ENCODE assay signal across 12 mouse cellular contexts in genomic region chr10:76809916-76810660, GRCm38 (mm10).
DNase-seq lines count a peak whose midpoint lies in the region; ATAC-seq and TF ChIP-seq lines count a peak whose summit lies in the region.
"Had no signal": no experiment of that assay in that cellular context is flagged by ENCODE, and none has a peak within 500 bp of the region (broad histone marks: within the 10 kb centered on the region; RNA-seq: fewer than 3 reads in every experiment).

No protein-coding gene starts in this region.

- no peaks in the 10 kb centered on the region for H3K36me3 ChIP-seq in hindbrain, embryonic 12.5 days
- no peaks in the 10 kb centered on the region for H3K36me3 ChIP-seq in midbrain, postnatal 0 days (ENCODE audit: insufficient read depth, low read length)

- no peak for TF ChIP-seq CTCF in midbrain, postnatal 0 days (IDR thresholded peaks at IDR 0.05)

- ATAC-seq in hindbrain, embryonic 12.5 days (ENCODE audit: low FRiP score), result peak; percentile 86
- peak; percentile 52; the same call in 1 of the 2 replicates for ATAC-seq in midbrain, postnatal 0 days (ENCODE audit: low FRiP score)

- peak overlapping the region; percentile 50 for H3K27ac ChIP-seq in hindbrain, embryonic 12.5 days
- H3K27ac ChIP-seq in midbrain, postnatal 0 days (ENCODE audit: low read depth, low read length), result no peak overlapping the region
- H3K27ac ChIP-seq: liver, embryonic 14.5 days had no signal

- H3K9ac ChIP-seq in hindbrain, embryonic 12.5 days, result no peak overlapping the region
- H3K9ac ChIP-seq in midbrain, postnatal 0 days (replicated peaks; ENCODE audit: low read length, poor library complexity, severe bottlenecking), result no peak overlapping the region
- H3K9ac ChIP-seq: liver, embryonic 14.5 days had no signal

- 42% methylated on average over 7 of the region's 7 CpGs for whole genome bisulfite sequencing in hindbrain, embryonic 12.5 days
- WGBS in midbrain, postnatal 0 days, result 34% methylated on average over 7 of the region's 7 CpGs

- H3K9me3 ChIP-seq in hindbrain, embryonic 12.5 days (replicated peaks), result no peaks in the 10 kb centered on the region
- H3K9me3 ChIP-seq in midbrain, postnatal 0 days (ENCODE audit: low read length), result no peaks in the 10 kb centered on the region

- intact Hi-C loops in heart, postnatal 36 days (cut with DNase I), result no loop called here

- H3K27me3 ChIP-seq in hindbrain, embryonic 12.5 days, result no peaks in the 10 kb centered on the region
- H3K27me3 ChIP-seq in midbrain, postnatal 0 days (ENCODE audit: insufficient read depth, low read length), result no peaks in the 10 kb centered on the region

- no peak overlapping the region for H3K4me3 ChIP-seq in hindbrain, embryonic 12.5 days
- no peak overlapping the region for H3K4me3 ChIP-seq in midbrain, postnatal 0 days (ENCODE audit: low read depth, low read length)

- H3K4me2 ChIP-seq in hindbrain, embryonic 12.5 days (replicated peaks), result no peak overlapping the region
- H3K4me2 ChIP-seq in midbrain, postnatal 0 days (ENCODE audit: low read depth, low read length, poor library complexity, severe bottlenecking), result no peak overlapping the region
- H3K4me2 ChIP-seq: heart, embryonic 11.5 days had no signal

- peak; percentile 39 for DNase-seq in cerebellum, adult 9-10 months
- no peak for DNase-seq in cerebellum, adult 11-12 months
- peak; percentile 60 for DNase-seq in embryo, embryonic 10 days (ENCODE audit: low spot score)
- DNase-seq in midbrain, postnatal 0 days (ENCODE audit: low spot score), result peak; percentile 70
- no peak for DNase-seq in spleen, adult 18-20 months
- DNase-seq in heart, postnatal 36 days, result no peak
- no peak for DNase-seq in urinary bladder, adult 18-20 months (ENCODE audit: low spot score in 2 of 2)
- DNase-seq: B cell, adult 2 months; right cerebral cortex, adult 18-20 months had no signal

- H3K4me1 ChIP-seq in hindbrain, embryonic 12.5 days, result peaks cover 20% of the 10 kb centered on the region
- 0 out of 2 replicates have a peak, but pooled peaks cover 3% of the 10 kb centered on the region for H3K4me1 ChIP-seq in midbrain, postnatal 0 days (ENCODE audit: insufficient read depth, low read length)

Comparison
In these comparisons a context has a peak if more than half of its experiments do, and no peak if none do; other contexts are left out.
1. DNase-seq: peak in cerebellum, adult 9-10 months (single experiment), embryo, embryonic 10 days (single experiment) and midbrain, postnatal 0 days (single experiment); none in cerebellum, adult 11-12 months (single experiment), spleen, adult 18-20 months (0 of 2), heart, postnatal 36 days (0 of 2) and urinary bladder, adult 18-20 months (0 of 2).